Mouse (Mus musculus) T-helper 17 cell (primary cell): ENCODE results near the gene Gm37240.
"Not testable (repeated sequence)": the region's sequence is repeated elsewhere in the genome, so short reads cannot be mapped to it uniquely, and the experiment has no call there.

Experiments
- in situ Hi-C, 2 experiments: fragments of 300-600 bp; cut with MboI, MseI; formaldehyde crosslinking; loops; 1 replicate in 1 of 2; 2 replicates in 1 of 2; pipeline ENCODE4 v1.15.1; 2025; ENCODE audit warnings: high pct_unique_total_duplicates in 2 of 2

The Gm37240 gene

DNA sequence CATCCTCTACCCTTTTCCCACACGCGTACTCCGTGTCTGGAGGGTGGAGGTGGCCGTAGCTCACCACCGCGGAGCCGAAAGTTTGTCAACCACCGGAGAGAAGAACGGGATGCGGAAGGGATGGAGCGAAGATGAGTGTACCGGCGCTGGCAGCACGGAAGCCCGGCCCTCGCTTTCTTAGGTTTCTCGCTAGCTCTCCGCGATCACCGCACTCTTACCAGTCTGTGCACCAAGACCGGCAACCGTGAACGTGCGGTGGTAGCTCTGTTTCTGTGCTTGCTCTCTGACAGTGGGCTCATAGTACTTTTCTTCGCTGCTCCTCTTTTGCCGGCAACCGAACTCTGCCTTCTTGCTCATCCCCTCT lies 1304.4 kb downstream of the Gm37240 start:
- in situ Hi-C loops, result loop anchor here in 1 of 2 experiments (10.0 kb wide), 1 partner anchor 1312 kb away; no protein-coding TSS in a partner anchor

DNA sequence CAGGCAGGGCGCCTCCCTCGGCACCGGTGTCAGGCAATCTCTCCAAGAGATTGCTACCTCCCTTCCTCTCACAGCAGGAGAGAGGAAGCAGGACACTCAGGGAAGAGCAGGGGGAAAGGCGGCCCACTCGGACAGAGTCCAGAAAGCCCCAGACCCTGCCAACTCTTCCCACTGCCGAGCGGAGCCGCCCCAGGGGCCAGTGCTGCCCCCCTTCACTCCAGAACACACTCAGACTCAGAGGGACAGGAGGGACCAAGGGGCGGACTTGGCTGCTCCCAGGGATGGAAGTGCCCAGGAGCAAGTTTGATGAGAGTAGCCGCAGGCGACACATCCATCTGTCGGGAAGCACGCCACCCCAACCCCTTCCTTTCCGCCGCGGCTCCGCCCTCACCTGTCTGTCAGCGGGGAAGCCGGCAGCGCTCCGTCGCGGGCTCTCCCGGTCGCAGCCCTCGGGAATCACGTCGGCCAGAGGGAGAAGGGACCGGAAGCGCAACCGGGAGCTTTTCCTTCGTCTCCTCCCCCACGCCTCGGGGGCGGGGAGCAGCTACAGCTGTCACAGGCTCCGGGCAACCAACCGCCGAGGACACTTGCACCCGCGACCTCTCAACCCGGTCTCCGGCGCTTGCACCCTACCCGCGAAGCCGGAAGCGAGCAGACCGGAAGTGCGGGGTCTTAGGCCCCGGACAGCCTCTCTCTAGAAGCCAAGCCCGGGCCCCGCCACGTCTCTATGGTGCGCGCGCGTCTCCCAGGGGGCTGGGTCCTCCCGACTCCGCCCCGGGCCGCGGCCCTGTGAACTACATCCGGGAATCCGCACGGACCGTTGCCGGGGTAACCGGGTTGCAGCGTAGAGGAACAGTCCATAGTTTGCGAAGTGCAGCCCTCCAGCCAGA lies 1305.0 kb downstream of the Gm37240 start, which contains the start of gene Arfip1:
Gene Arfip1, minus strand, starts transcription at position 603 of the 890 bp plus-strand sequence.
- in situ Hi-C loops, result loop anchor here in 1 of 2 experiments (10.0 kb wide), 1 partner anchor 1313 kb away; no protein-coding TSS in a partner anchor

DNA sequence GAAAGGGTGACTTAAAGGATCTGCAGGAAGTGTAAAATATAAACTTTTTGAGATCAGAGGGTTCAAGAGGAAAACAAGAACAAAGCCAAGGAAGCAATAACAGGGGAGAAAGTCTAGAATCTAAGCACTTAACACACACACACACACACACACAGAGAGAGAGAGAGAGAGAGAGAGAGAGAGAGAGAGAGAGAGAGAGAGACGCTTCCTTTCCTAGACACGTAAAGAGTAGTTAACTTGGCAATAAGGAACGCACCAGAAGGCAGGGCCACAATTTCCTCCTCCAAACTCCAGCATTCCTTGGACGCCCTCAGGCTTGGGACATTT lies 1305.7 kb downstream of the Gm37240 start:
- in situ Hi-C loops, result loop anchor here in 1 of 2 experiments (10.0 kb wide), 1 partner anchor 1313 kb away; no protein-coding TSS in a partner anchor

DNA sequence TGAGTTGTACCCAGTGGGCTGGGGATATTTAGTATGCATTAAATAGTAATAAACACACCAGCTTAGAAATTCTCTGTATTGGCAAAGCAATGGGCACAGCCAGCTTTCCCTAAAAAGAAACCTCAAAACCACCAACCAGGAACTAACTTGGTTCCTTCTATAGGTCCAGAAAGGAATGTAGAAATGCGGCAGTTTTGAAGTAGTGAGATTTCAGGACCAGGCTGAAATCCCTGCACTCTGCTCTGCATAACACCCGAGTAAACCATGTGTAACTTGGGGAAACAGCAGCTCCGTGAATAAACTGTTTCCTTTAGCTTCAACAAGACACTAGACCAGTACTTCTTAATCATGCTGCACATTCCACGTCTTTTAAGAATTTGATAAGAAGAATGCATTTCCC lies 1306.6 kb downstream of the Gm37240 start:
- in situ Hi-C loops, result loop anchor here in 1 of 2 experiments (10.0 kb wide), 1 partner anchor 1314 kb away; no protein-coding TSS in a partner anchor

DNA sequence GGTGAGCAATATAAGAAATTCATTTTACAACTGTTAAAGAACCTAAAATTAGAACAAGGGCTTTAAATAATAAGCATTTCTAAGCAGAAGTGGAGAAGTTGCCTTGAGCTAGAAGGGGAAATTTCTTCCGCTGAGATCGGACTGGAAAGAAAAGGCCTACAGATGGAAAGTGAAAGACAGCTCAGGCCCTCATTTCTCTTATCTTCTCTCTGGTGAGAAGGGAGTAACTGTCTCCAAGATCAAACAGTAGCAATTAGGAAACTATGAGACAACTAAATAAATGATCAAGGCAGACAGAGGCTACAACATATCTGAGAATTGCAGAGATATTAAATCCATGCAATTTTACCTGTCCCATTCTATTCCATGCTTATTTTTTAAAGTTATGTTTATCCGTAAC lies 1316.8 kb downstream of the Gm37240 start:
- in situ Hi-C loops, result no loop called here

DNA sequence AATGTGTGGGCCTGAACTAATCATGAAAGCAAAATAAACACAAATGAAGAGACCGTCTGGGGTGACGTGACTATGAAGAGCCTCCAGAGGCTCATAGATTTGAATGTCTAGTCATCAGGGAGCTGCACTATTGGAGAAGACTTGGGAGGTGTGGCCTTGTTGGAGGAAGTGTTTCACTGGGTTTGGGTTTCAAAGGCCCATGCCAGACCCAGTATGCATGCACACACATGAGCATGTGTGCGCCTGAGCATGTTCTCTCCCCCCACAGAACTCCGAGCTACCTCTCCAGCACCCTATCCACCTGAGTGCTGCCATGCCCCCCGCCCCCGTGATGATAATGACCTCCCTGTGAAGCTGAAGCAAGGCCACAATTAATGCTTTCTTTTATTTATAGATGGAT lies 1317.7 kb downstream of the Gm37240 start:
- in situ Hi-C loops, result no loop called here

DNA sequence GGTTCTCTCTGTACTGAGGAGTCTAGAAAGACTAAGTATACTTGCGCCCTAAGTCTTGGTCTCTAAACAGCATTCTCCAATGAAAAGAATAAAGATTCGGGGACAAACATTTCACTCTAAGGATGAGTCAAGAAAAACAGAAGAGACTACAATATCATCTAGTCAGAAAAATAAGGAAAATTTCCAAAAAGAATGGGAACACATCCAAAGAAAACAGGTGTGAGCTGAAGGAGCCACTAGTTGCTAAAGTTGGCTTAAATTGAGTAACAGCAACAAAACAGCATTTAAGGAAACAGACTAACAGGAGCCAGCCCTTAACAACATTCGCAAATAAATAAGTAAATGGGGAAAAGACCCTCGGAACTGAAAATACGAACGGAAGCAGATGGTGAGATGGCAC lies 1318.8 kb downstream of the Gm37240 start:
- in situ Hi-C loops, result no loop called here

DNA sequence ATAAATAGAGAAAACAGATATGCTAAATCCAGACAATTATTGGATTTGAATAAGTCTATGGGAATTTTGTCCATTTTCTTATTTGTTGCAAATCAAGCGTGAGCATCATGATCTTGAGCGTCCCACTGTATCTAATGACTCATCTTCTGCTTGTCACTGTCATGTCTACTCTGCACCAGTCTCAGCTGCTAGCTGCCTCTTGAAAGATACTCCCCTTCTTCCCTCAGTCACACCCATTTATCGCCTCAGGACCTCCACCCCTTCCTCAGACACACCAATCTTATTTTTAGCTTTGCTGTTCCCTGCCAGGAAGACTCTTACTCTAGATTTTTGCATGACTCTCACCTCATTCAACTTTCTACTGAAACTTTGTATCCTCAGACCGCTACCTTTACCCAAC lies 1323.9 kb downstream of the Gm37240 start:
- in situ Hi-C loops, result no loop called here

DNA sequence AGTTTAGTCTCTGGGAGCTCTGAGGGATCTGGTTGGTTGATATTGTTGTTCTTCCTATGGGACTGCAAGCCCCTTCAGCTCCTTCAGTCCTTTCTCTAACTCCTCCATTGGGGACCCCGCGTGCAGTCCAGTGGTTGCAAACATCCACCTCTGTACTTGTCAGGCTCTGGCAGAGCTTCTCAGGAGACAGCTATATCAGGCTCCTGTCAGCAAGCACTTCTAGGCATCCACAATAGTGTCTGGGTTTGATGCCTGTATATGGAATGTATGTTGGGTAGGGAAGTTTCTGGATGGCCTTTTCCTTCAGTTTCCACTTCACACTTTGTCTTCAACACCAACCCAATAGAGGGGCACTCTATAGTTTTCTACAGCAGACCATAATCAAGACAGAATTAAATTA lies 1324.4 kb downstream of the Gm37240 start:
- in situ Hi-C loops, result not testable (repeated sequence)

DNA sequence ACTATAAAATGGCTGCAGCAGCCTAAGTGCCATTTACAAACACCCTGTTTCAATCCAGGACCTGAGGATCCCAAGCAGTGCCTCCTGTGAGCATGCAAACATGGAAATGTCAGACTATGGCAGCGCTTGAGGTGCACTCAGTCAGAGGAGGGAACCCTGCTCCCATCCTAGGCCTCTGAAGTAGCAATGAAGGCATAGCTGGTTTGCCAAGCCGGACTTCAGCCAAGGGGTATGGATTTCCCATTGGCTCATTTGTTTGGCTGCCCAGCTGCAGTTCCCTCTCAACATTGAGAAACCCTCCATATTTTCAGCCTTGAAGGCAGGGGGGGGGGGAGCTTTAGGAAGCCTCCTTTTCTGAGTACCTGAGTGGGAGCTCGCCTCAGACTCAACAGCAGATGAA lies 1329.0 kb downstream of the Gm37240 start:
- in situ Hi-C loops, result no loop called here

DNA sequence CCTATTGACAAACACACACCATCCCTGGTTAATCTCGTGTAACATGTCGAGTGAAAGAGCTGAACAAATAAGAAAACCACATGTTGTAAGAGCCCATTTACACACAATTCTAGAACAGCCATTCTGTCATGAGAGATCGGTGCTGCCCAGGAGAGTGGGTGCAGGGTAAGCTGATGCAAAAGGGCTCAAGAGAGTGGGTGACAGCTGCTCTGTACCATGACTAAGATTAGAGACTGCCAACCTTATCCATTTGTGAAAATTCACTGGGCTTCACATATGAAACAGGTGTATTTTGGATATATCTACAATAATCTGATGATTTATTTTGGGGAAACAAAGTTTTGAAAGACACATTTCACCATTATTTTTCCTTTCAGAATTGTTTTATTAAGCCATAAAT lies 1331.5 kb downstream of the Gm37240 start:
- in situ Hi-C loops, result no loop called here

DNA sequence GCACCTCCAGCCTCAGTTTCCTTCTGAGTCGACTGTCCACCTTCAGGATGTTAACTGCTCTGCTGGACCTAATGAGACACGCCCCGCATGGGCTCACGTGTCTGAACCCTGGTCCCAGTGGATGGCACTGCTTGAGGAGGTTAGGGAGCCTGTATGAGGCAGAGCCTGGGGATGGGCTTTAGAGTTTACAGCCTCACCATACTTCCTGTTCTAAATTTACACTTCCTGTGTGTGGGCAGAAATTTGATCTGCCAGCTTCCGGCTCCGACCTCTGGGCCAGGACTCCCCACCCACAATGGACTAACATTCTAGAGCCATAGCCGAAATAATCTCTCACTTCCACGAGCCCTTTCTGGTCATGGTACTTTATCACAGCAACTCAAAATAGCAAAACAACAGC lies 1340.1 kb downstream of the Gm37240 start:
- in situ Hi-C loops, result loop anchor here in 1 of 2 experiments (10.0 kb wide), 1 partner anchor 372 kb away; the partner anchor contains the start of gene Gm6525

DNA sequence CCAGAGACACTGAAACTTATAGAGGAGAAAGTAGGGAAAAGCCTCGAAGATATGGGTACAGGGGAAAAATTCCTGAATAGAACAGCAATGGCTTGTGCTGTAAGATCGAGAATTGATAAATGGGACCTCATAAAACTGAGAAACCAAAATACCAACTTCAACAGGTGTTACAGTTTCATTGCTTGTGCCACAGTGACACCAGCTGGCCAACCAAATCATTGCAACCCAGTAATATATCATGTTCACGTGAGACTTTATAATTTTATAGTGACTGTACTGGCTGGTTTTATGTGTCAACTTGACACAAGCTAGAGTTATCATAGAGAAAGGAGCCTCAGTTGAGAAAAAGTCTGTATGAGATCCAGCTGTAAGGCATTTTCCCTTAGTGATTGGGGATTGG lies 1344.9 kb downstream of the Gm37240 start:
- in situ Hi-C loops, result loop anchor here (5.0 to 10.0 kb wide), 2 partner anchors 195 to 368 kb away; partner anchors contain the start of gene Gm6525 (in 1 of the 2)

DNA sequence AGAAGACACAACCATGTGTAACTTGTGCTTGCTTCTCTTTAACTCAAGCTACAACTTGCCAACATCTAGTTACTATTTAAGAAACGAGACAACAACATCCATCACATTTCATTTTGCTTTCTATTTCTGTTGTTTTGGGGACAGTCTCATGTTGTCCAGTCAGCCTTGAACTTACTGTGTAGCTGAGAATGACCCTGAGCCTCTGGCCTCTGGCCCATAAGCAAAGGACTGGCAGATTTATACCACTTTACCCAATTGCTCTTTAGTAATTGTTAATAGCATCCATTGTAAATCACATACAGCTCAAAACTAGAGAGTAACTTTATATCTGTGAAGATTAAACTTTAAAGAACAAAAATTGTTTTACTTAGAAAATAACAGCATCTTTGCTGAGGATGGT lies 1345.4 kb downstream of the Gm37240 start:
- in situ Hi-C loops, result loop anchor here (5.0 to 10.0 kb wide), 2 partner anchors 195 to 367 kb away; partner anchors contain the start of gene Gm6525 (in 1 of the 2)

DNA sequence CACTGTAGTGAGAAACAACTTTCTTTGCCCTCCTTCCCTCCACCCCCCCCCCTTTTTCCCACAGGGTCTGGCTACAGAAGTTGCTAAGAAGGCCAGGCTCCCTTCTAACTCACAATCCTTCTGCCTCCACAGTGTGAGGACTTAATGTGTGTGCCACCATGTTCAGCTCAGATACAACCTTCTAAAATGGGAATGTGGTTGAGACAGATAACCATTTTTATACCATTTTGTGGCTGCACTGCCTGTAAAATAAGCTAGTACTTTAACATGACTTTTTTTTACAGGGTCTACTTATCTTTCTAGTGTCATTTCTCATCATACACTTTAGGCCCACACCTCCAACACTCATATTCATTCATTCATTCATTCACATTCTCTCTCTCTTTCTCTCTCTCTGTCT lies 1346.7 kb downstream of the Gm37240 start:
- in situ Hi-C loops, result loop anchor here (5.0 to 10.0 kb wide), 2 partner anchors 193 to 366 kb away; partner anchors contain the start of gene Gm6525 (in 1 of the 2)

DNA sequence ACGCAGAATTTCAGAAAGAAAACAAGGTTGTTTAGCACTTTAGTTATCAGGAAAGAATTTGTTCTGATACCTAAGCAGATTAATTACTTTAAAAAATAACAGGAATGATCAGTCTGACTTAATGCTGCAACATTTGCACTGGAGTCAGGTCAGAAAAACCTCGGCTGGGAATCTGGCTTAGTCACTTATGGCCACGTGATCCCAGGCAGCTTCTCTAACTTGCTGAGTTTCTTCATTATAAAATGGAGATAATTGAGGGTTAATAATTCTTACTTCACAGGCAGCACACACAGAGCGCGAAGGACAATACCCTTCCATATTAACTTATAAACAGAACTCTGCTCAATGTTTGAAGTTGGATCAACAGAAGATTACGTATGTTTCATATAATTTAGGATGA lies 1350.3 kb downstream of the Gm37240 start:
- in situ Hi-C loops, result no loop called here

DNA sequence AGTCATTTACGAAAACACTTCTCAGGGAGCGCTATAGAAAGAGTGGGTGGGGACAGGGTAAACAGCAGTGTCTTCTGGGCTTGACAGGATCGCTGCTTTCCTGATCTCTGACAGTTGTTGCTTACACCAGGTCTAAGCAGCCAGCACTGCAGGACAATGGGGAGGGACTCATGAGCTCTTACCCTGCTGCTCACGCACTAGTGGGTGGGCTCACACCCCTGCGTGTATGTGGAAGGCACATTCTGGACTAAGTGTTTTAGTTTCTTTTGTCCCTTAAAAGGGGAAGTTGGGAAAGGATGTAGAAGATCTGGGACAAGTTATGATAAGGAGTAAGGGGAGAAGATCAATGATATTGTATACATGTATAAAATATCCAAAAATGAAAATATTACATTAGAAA lies 1354.1 kb downstream of the Gm37240 start:
- in situ Hi-C loops, result no loop called here

DNA sequence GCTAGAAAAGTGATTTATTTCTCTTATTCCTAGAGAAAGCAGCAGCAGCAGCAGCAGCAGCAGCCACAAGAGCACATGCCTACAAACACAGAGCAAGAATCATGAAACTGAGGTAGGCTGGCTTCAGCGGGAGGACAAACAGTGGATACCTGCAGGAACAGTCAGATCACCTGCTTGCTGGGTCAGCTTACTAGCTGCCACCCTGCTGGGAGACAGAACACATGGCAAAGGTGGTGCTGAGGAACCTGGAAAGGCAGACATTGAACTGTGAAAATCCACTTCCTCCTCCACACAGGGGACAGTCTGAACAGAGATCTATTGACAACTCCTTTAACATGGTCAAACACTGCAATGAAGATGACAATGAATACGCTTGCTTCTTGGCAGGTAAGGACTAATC lies 1358.3 kb downstream of the Gm37240 start:
- in situ Hi-C loops, result loop anchor here in 1 of 2 experiments (5.0 kb wide), 1 partner anchor 72 kb away; no protein-coding TSS in a partner anchor

DNA sequence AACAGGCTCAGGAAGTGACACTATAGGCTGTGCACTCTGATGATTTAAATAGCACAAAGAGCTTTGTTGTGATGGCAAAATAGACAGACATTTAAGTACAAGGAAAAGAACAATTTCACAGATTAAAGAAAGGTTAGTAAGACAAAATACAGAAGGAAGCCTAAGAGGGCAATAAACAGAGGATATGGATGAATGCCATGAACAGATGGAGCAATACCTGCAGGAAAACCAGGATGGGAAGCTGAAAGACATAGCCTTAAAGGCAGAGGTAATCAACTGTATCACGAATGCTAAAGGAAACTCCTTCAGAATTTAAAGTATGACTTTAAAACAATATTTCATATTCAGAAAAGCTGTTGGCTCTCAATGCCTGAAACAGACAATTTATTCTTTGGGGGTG lies 1362.4 kb downstream of the Gm37240 start:
- in situ Hi-C loops, result loop anchor here in 1 of 2 experiments (5.0 kb wide), 1 partner anchor 68 kb away; no protein-coding TSS in a partner anchor

DNA sequence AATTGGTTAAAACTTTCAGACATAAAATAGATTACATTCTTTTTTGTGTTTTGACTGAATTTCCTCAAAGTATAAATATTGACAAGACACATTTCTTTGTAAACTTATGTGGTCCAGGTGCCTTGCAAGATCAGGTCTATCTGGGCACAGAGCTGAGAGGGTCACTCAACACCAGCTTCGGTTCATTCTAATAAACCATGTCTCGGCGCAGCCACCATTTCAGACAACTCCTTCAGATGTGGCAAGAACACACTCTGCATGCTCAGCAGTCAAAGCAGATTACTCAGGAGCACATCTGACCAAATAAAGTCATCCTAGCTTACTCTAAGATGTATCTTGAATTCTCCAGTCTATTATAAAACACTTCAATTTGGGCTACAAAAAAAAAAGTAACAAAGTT lies 1371.2 kb downstream of the Gm37240 start:
- in situ Hi-C loops, result no loop called here

DNA sequence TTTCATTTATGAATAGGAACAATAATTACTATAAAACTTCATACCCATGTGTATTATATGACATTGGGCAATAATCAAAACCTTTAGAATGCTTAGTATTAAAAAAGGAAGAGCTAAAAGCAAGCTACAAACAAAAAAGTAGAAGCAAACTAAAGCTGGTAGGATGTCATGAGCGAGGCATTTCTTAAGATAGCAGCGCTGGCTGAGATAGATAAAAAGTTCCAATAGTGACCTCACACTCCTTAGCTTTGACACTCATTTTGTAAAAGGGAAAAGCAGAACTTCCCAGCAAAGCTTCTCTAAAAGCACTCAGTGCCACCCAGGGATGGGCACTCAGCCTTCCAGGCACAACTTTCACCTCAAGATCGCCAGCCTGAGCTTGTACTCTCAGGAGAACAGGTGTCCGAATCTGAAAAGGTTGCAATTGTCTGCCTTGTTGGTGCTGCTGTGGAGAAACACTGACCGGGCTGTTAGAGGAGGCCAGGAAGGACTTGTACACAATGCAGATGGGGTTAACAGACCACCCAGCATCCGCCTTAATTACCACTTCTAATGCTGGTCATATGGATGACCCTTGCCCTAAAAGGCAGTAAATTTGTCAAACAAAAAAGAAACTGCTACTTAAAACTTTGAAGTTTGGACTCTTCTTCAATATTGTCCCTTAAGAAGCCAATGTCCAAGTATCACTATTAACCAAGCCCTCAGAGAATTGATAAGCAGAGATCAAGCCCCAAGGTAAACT lies 1374.4 kb downstream of the Gm37240 start:
- in situ Hi-C loops, result no loop called here

DNA sequence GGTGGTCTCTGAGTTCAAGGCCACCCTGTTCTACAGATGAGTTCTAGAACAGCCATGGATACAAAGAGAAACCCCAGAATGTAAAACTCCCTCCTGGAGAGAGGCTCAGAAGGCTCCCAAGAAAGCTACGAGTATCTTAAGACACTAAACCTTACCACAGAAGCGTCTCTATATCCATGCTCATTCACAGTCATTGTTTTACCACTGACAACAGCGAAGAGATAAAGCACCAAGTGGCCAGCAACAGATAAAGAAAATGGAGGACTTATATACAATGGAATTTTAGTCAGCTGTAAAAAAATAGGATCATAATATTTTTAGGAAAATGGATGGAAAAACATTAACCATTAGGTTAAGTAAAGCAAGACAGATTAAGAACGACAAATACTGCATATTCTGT lies 1382.1 kb downstream of the Gm37240 start:
- in situ Hi-C loops, result no loop called here
